Mouse (Mus musculus): ENCODE results near the gene Mrpl20.

Mrpl20 gene

DNA sequence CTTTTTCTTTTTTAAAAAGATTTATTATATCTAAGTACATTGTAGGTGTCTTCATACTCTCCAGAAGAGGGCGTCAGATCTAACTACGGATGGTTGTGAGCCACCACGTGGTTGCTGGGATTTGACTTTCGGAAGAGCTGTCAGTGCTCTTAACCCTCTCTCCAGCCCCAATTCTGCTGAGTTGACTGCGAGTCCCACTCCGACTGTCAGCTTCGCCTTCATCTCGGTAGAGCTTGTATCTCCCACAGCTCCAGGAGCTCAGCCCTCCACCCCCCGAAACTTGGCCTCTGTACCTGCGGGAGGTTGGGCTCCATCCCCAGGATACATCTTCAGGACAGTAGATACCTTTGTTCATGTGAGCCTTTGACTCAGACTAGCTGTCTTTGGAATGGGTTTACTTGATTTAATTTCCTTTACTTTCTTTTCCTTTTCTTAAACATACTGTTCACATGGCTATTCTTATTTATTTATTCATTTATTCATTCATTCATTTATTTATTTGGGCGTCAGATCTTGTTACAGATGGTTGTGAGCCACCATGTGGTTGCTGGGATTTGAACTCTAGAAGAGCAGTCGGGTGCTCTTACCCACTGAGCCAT lies at the start of gene Mrpl20:
Gene Mrpl20, plus strand, starts transcription at position 138 of the 599 bp plus-strand sequence.
- DNase-seq (ENCODE audit: low spot score), result no peak

DNA sequence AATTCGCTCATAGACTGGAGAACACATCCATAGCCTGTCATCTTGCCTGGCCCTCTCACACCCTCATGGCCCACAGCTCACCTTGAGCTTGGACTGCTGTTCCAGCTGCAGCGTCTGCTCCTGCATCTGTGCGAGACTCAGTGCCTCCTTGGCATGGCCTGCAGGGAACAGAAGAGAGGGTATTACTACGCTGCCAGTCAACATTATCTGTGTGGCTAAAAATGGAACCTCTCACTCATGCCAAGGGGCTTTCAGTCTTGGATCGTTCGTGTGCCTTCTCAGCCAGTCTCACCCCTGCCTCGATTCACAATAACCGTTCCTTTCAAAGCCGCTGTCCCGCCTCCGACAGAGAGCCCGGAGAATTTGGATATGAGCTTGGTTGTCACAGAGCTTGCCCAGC lies 45.7 kb upstream of the Mrpl20 start:
- DNase-seq (ENCODE audit: low spot score), result no peak

DNA sequence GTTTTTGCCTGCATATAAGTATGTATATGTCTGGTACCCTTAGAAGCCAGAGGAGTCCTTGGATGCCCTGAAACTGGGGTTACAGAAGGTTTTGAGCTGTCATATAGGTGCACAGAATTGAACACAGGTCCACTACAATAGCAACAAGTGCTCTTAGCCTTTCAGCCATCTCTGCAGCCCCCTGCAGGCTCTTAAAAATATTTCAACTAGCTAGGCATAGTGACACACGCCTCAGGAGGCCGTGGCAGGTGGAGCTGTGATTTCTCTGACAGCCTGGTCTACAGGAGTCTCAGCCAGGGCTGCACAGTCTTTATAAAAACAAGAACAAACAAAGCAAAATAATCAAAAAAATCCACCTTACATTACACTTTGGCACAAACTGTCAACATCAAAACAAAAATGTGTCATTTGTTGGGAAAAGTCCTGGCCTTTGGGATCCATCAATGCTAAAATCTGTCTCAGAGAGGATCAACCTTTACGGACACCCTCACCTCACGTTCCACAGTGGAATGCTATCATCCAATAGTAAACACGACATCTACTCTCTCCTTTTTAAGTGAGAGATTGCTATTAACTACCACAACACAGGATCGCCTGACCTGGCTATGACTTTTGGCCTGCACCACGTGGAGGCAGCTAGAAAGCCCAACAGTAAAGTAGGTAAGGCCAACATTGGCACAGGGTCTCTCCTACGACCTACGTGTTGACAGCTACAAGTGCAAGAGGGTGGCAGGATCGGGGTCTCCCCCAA lies 42.6 kb upstream of the Mrpl20 start:
- DNase-seq (ENCODE audit: low spot score), result no peak

DNA sequence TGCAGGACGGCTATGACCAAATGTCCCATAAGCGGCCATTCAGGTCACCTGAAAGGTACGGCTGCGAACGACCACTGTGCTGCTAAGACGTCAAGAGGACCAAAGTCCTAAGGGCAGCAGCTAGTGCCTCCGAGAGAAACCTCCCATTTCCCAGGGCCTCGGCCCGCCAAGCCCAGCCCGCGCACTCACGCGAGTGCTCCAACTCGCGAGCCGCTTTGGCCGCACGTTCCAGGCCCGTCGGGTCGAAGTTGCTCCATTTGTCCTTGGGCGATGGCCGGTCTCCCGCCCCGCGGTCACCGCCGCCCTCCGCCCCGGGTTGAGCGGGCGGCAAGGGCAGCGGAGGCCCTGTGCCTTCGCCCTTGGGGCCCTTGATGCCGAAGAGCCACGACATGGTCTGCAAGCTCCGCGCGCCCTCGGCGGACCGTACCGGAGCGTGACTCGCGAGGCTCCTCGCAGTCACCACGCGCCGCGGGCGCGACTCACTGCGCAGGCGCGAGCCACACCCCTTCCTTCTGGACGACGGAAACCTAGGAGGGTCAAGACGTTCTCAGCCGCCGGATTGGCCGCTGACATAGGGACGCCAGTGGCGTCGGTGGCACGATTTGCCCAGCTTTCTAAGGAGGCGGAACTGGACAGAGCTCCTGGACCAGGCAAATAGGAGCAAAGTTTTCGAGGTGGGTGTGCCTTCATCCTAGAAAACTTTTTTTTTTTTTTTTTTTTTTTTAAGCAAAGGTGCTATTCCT lies 41.9 kb upstream of the Mrpl20 start, which contains the start of gene Atad3a:
Gene Atad3a, minus strand, starts transcription at position 481 of the 743 bp plus-strand sequence.
- peak; percentile 96 for DNase-seq (ENCODE audit: low spot score)

DNA sequence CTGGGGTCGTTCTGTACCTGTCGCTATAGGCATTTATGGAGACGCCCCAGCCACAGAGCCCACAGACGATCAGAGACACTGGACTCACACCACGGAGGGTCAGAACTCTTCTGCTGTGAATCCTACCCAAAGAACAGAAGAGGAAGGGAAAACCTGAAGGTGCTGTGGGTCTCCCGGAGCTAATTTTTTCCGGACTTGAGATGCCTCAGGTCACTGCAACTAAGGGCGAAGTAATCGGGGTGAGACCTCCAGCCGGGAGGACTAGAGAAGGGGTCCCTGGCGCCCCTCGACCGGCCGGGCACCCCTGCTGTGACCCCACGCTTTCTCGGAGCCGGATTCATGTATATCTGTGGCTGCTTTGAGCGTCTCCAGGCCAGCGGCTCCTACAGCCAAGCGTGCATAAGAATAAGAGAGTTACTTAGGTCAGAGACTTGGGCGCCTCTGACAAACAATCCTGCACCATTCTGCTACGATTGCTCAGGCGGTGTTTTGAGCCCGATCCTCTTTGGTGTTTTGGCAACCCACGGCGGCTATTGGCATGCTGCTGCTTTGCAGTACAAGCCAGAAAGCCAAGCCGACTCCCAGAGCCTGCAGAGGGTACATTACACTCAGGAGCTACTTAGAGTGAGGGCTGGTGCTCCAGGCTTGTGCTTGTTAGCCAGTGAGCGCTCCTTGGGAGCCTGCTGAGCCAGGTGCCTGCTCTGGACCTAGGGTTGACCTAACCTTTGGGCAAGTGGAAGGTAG lies 41.1 kb upstream of the Mrpl20 start:
- DNase-seq (ENCODE audit: low spot score), result no peak

DNA sequence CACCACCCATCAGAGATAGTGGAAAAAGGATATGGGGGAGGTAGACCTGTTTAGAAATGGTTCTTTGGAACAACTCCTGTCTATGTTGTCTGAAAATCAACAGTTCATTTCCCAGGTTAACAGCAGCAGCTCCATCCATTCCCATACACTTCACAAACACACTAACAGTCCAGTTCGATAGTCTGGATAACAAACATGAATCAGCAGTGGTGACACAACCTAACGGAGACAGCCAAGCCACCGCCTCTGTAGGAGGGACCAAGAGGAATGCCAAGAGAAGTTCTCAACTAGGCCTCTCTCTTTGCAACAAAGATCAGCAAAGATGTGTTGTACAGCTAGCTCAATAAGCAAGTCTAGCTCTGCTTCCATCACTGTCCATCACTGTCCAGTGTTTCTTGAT lies 40.3 kb upstream of the Mrpl20 start:
- DNase-seq (ENCODE audit: low spot score), result no peak

DNA sequence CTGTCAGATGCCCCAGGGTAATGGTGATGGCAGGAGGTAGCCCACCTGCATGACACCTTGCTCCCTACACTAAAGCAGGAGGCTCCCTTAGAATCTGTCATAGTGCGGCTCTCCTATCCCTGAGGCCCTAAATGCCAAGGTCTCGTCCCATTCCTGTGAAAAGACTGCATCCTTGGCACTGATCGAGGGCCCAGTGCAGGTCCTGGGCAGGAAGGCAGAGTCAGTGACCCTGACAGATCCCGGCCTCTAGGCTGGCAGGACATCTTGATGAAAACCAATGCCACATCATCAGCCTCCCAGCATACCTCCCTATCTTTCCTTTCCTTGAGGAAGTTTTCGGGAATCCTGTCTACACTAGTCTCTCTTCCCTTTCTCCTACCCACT lies 33.2 kb upstream of the Mrpl20 start:
- no peak for DNase-seq (ENCODE audit: low spot score)

DNA sequence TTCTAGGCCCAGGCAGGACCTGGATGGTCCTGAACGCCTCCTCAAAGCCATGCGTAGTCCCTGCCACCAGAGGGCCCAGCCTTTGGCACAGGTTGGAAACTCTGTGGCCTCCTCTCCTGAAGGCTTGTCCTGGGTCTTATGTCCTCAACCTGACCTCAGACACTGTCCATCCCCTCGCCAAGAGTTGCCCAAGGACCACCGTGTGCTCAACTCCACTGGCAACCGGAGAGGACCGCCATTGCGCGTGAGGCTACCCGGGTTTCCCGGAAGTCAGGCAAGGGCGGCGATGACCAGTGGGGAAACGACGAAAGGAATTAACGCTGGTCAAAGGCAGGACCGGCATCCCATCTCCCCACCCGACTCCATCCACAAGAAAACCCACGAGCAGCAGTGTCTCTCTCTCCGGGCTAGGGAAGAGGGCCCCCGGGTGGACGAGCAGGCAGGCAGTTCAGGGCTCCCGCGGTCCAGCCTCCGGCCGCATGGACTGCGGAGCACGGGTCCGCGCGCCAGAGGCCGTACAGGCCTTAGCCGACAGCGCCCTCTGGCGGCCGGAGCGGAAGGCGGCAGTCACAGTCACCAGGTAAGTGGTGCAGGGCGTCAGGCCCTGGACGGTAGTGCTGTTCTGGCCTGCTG lies 32.7 kb upstream of the Mrpl20 start:
- DNase-seq (ENCODE audit: low spot score), result peak; percentile 91

DNA sequence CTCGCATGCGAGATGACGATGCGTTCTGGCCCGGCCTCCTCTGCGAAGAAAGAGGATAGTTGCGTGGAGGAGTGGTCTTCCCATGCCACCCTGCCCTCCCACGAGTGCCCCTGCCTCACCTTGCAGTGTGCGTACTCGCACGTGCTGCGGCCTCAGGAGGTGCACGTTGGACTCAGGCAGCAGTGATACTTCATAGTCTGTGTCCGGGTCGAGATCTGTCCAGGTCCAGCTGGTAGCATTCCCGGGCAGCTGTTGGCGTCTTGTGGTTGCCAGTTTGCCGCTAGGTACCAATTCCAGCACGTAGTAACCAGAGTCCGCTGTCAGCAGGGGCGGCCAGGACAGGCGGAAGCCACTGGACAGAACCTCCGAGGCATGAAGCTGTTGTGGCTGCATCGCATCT lies 32.1 kb upstream of the Mrpl20 start:
- DNase-seq (ENCODE audit: low spot score), result no peak

DNA sequence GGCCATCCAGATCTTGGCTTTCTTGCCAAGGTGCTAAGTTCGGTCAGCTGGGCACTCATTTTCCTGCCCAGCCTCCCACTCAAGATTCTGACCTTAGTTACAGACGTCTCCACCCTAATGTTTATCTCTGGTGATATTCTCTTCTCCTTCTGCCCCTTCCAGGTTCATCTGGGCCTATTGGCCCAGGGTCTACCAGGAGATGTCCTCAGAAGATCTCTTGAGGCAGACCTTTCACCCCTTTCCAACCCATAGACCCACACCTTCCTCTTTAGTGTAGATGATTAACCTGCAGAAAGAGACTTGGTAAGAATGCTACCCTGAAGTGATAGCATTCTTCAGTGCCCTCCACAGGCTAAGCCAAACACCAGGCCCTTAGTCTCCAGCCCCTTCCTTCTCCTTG lies 31.0 kb upstream of the Mrpl20 start:
- DNase-seq (ENCODE audit: low spot score), result no peak

DNA sequence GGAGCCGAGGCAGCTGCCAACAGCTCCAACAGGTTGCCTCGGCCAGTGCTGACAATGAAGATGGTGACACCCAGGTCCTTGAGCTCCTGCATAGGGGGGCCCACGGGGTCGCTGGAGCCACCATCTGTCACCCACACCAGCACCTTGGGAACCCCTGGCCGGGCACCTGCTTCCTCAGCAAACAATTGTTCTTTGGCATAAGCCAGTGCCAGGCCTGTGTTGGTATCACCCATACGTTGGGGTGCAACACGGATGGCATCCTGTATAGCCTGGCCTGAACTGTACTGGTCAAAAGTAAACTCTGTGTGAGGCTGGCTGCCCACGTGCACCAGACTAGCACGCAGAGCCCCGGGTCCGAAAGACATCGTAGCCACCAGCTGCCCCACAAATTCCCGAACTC lies 29.9 kb upstream of the Mrpl20 start:
- DNase-seq (ENCODE audit: low spot score), result no peak

DNA sequence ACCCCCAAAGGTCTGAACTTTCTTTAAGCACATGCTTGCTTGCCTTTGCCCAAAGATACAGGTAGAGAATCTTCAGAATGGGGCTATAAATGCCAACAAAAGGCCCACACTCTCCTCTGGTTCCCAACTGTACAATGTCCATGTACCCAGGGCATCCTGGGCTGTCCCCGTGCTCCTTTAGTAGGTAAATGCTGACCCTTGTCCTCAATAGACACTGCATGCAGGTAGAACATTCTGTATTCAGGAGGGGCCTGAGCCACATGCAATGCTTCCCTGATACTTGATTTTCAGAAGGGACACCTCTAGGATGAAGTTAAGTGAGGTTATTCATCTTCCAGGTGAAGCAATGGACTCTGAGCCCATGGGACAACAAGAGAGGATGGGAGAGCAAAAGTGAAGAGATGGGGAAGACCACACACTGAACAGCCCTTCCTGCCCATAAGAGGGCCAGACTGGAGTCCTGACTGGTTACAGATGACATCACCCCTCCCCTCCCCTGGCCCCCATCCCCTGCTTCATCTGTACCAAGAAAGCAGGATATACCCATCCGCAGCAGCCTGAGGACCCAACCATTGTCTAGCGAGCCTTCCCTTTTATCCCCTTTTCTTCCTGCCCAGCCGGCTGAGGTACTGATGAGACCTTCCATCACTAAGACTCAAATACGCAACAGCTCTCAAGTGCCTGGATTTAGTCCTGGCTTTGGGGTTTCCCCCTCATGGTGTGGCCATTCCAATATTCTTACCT lies 29.2 kb upstream of the Mrpl20 start:
- no peak for DNase-seq (ENCODE audit: low spot score)

DNA sequence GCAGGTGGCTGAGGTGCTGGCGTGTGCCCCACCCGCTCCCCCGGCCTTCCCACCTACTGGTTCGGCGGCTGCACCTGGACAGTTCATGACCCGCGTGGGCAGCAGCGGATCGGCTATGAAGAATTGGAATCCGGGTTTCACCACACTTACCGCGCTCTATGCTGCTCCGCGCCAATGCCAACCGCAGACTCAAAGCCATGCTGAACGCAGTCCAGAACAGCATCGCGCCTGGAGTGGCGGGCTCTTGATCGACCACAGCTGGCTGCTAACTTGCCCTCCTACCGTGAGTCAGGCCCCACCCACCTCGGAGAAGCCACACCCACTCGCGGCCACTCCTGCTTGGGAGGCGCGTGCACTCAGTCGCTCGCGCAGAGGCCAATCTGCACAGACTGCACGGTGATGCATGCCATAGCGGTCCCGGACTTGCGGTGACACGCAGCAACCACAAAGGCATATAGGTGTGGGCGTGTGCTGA lies 28.4 kb upstream of the Mrpl20 start, which contains the start of gene Vwa1:
Gene Vwa1, minus strand, starts transcription at position 419 of the 475 bp plus-strand sequence.
- DNase-seq (ENCODE audit: low spot score), result peak; percentile 87

DNA sequence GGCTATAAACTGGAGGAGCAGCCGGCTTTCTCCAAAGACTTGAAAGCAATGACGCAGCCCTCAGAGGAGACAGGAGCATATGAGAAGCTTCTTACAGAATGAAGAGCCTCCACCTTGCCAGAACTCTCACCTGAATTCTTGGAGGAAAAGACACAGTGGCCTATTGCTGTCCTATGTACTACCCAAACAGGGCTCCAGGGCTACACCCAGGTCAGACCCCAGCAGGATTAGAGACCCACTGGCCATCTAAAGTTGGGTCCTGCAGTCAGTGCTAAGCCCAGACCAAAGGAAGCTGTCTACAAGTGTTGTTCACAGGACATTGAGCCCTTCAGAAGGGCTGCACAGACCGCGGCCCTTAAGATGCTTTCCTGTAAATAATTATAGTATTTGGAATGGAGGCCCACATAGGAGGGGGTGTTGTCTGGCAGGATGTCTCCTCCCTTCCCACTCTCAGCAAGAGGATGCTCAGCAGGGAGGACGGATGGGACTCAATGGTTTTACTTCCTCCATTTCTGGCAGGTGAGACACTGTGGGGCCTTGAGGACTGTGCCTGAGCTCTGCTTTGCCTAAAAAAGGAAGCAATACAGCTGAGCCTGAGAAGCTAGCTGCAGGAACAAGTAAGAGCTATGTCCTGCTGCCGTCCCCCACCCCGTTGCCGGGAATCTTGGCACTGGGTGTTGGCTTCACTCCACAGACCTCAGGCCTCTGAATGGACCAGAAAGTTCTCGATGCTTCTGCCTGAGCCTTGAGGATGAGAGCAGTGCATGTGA lies 27.5 kb upstream of the Mrpl20 start:
- no peak for DNase-seq (ENCODE audit: low spot score)

DNA sequence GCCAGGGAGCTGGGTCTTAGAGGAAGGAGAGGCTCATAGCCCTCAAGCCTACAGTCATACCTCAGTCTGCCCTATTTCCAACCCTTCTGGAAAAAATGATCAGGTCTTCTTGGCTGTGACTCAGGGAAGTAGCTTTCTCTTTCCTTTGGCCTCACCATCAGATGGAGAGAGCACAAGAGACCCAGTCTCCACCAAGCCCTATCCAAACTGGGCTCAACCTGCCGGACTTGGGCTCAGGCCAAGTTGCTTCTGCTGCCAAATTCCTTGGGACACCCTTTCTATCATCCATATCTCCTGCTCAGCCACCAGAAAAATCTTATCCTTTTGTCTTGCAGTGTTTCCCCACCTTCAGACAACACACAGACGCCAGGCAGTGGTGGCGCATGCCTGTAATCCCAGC lies 26.8 kb upstream of the Mrpl20 start:
- no peak for DNase-seq (ENCODE audit: low spot score)

DNA sequence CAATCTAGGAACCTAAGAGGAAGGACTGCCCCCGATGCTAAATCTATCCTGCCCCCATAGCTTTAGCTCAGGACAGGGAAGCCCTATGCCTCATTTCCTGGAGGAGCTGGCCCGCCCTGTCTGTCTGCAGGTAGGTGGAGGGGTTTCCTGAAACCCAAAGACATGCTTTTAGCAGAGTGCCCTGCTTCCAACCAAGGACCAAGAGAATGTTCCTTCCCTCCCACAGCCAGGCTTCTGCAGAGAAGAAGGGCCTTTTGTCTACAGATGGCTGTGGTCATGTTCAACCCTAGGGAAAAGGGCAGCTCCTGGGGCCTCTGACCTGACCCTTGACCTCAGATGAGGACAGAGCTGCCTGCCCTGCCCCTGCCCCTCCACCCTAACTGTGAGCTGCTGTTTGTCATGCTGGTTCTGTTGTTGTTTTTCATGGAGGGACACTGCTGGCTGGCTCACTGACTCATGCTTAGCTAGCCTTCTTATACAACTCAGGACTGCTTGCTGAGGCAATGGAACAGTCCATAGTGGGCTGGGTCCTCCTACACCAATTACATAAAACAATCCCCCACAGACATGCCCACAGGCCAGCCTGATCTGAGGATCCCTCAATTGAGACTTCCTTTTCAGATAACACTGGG lies 25.9 kb upstream of the Mrpl20 start:
- no peak for DNase-seq (ENCODE audit: low spot score)

DNA sequence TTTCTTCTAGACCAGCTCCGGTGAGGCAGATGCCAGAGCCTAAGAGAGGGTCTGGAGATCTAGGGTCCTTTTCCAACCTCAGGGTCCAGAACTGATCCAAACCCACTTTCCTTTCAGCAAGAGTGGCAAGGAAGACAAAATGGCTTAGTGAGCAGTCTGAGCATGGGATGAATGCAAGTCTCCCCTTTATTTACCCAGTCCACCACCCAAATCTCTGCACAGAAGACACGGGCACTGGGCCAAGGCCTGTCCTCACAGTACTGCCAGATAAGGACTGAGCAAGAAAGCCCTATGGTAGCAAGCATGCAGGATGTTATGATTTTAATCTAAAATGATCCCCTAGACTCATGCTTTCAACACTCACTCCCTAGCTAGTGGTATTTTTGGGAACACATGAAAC lies 24.9 kb upstream of the Mrpl20 start:
- DNase-seq (ENCODE audit: low spot score), result peak; percentile 72

DNA sequence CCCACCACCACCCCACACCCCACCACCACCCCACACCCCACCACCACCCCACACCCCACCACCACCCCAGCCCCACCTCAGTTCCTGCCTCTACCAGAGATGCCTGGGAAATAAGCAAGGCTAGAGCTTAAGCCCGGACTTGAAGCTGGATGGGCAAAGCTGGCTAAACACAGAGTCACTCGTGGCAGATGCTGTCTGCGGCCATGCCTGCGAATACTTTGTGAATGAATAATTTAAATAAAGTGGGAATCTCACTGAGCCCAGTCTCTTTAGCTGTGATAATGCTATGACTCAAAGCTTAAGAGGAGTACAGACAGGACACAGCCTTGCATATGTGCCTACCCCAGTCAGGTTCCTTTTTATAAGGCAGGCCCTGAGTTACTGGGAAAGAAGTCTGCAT lies 23.2 kb upstream of the Mrpl20 start:
- DNase-seq (ENCODE audit: low spot score), result no peak

DNA sequence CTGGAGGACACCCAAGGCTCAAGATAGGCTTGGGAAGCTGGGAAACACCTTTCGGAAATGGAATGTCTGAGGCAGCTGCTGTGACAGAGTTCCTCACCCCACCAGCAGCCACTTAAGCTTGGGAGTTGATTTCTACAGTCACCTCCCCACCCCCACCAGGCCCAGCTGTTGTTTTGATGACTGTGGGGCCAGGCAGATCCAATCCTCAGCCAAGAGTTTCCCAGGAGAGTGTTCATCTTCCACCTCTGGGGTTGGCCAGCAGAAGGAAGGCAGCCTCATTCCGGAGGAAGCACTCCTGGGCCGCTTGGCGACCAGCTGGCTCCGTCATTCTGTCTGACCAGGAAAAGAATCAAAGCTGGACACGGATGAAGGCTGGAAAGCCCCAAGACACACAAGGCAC lies 21.8 kb upstream of the Mrpl20 start:
- peak; percentile 58 for DNase-seq (ENCODE audit: low spot score)

Data from ovary, postnatal 36 days (tissue).